Mouse (Mus musculus) heart, embryonic 14.5 days (tissue): ENCODE measurements around the gene Mdga1. TPM values are rescaled to one million over a fixed set of nuclear protein-coding genes. Genes with fewer than 3 reads are reported as not detected.

ENCODE experiments used
- ATAC-seq: fragments of 200-750 bp; cut with Nextera tagmentation; 2 replicates; pipeline ENCODE4 v1.8.0; 2017; ENCODE audit warnings: low read depth, moderate TSS enrichment; ENCODE audit not compliant: insufficient number of reproducible peaks, insufficient read depth, low FRiP score
- H3K27ac ChIP-seq, 2 experiments: fragments of 200-500 bp in 1 of 2; fragments of 300-500 bp in 1 of 2; sonication (generic) in 1 of 2; replicated peaks in 1 of 2; 2 replicates each; pipeline ENCODE4 v1.5.1; 2012 to 2014; ENCODE audit warnings: low read depth in 2 of 2, low read length in 2 of 2, control low read depth in 1 of 2, mild to moderate bottlenecking in 1 of 2, mixed read lengths in 1 of 2; ENCODE audit not compliant: control insufficient read depth in 1 of 2, insufficient read depth in 1 of 2
- H3K27me3 ChIP-seq: fragments of 300-500 bp; sonication (generic); 2 replicates; pipeline ENCODE4 v1.6.1; 2014; ENCODE audit warnings: mild to moderate bottlenecking, low read length, control low read depth; ENCODE audit not compliant: control insufficient read depth, insufficient read depth
- H3K36me3 ChIP-seq: fragments of 300-500 bp; sonication (generic); 2 replicates; pipeline ENCODE4 v1.6.1; 2014; ENCODE audit warnings: mild to moderate bottlenecking, control low read depth, low read length, mixed read lengths; ENCODE audit not compliant: control insufficient read depth, insufficient read depth
- H3K4me1 ChIP-seq, 2 experiments: fragments of 200-500 bp in 1 of 2; fragments of 300-500 bp in 1 of 2; sonication (generic) in 1 of 2; 2 replicates each; pipeline ENCODE4 v1.6.1; 2012 to 2014; ENCODE audit warnings: low read length in 2 of 2, control low read depth in 1 of 2, mixed read lengths in 1 of 2; ENCODE audit not compliant: control insufficient read depth in 2 of 2, insufficient read depth in 2 of 2
- H3K4me2 ChIP-seq: fragments of 300-500 bp; sonication (generic); 2 replicates; pipeline ENCODE4 v1.6.1; 2014; ENCODE audit warnings: mild to moderate bottlenecking, low read length
- H3K4me3 ChIP-seq, 2 experiments: fragments of 200-500 bp in 1 of 2; fragments of 300-500 bp in 1 of 2; sonication (generic) in 1 of 2; 2 replicates each; pipeline ENCODE4 v1.5.1; 2012 to 2014; ENCODE audit warnings: low read length in 2 of 2, mild to moderate bottlenecking in 2 of 2, control low read depth in 1 of 2, low read depth in 1 of 2, moderate library complexity in 1 of 2; ENCODE audit not compliant: control insufficient read depth in 1 of 2, insufficient read depth in 1 of 2
- H3K9ac ChIP-seq: fragments of 300-500 bp; sonication (generic); 2 replicates; pipeline ENCODE4 v1.6.1; 2014; ENCODE audit warnings: mild to moderate bottlenecking, low read length
- H3K9me3 ChIP-seq: fragments of 300-500 bp; sonication (generic); 2 replicates; pipeline ENCODE4 v1.6.1; 2016; ENCODE audit warnings: low read length, control low read depth; ENCODE audit not compliant: control insufficient read depth
- WGBS: fragments of 180-500 bp; shearing (Covaris S2); extraction: QIAGEN DNeasy Blood & Tissue Kit; methylation state at CpG from one replicate; pipeline ENCODE4 v1.1.7; 2014; 5-methylcytosine and 5-hydroxymethylcytosine counted together
- polyA plus RNA-seq: library from polyadenylated mRNA; unstranded; fragments of >200 nt; fragmentation: Nextera tagmentation; extraction: Ambion mirVana; gene quantifications from 2 replicates; pipeline ENCODE4 v1.2.1, GENCODE M21; 2014

Mdga1 gene
- polyA plus RNA-seq, 1 experiment from 2014 or later = 6.3 TPM

- no peak overlapping the region for H3K9ac ChIP-seq
- 64% methylated on average over 3 of the region's 3 CpGs for WGBS
- H3K4me3 ChIP-seq = no peak overlapping the region
Observed at GRCm38 (mm10) chr17:29803545-29803944, 166.3 kb downstream of the Mdga1 start.

GRCm38 (mm10) chr17:29801358-29801757 is 168.5 kb downstream of the Mdga1 start:
- Histone ChIP-seq H3K27ac (no peak overlapping the region), H3K4me3 (no peak overlapping the region), H3K4me2 (no peak overlapping the region), H3K36me3 (no peaks in the 10 kb centered on the region), H3K4me1 (peaks cover under 1 to 5% of the 10 kb centered on the region in 2 experiments), H3K9me3 (peaks cover 2% of the 10 kb centered on the region; the same call in 1 of the 2 replicates), H3K27me3 (no peaks in the 10 kb centered on the region), H3K9ac (no peak overlapping the region)
- no peak for ATAC-seq
- WGBS = 26% methylated on average over 4 of the region's 4 CpGs

More at GRCm38 (mm10) chr17:29803545-29803944, 166.3 kb downstream of the Mdga1 start:
- no peaks in the 10 kb centered on the region for H3K27me3 ChIP-seq
- H3K9me3 ChIP-seq = peaks cover 2% of the 10 kb centered on the region; the same call in 1 of the 2 replicates
- ATAC-seq = no peak
- peaks cover 0 to 5% of the 10 kb centered on the region in 2 experiments; a peak in 3 of 4 replicates for H3K4me1 ChIP-seq
- H3K4me2 ChIP-seq = no peak overlapping the region
- H3K36me3 ChIP-seq = no peaks in the 10 kb centered on the region
- H3K27ac ChIP-seq = no peak overlapping the region

- Histone ChIP-seq H3K9me3 (no peaks in the 10 kb centered on the region), H3K27ac (no peak overlapping the region), H3K27me3 (0 out of 2 replicates have a peak, but pooled peaks cover 3% of the 10 kb centered on the region), H3K4me2 (no peak overlapping the region), H3K36me3 (no peaks in the 10 kb centered on the region), H3K4me3 (no peak overlapping the region), H3K9ac (no peak overlapping the region), H3K4me1 (peaks cover 4 to 17% of the 10 kb centered on the region in 2 experiments)
- no peak for ATAC-seq
- 54% methylated on average over 6 of the region's 6 CpGs for WGBS
Observed at GRCm38 (mm10) chr17:29800096-29800455, 169.8 kb downstream of the Mdga1 start.

- Histone ChIP-seq H3K4me1 (peaks cover 7 to 19% of the 10 kb centered on the region in 2 experiments), H3K9me3 (no peaks in the 10 kb centered on the region), H3K36me3 (no peaks in the 10 kb centered on the region), H3K4me2 (no peak overlapping the region), H3K9ac (no peak overlapping the region), H3K27ac (no peak overlapping the region), H3K4me3 (no peak overlapping the region), H3K27me3 (peaks cover 5% of the 10 kb centered on the region; the same call in 1 of the 2 replicates)
- ATAC-seq = no peak
- WGBS = 47% methylated on average over 21 of the region's 21 CpGs
Observed at GRCm38 (mm10) chr17:29799398-29800095, 170.3 kb downstream of the Mdga1 start.

GRCm38 (mm10) chr17:29798151-29798550 is 171.7 kb downstream of the Mdga1 start:
- H3K27ac ChIP-seq = no peak overlapping the region
- H3K9me3 ChIP-seq = no peaks in the 10 kb centered on the region
- no peak overlapping the region for H3K4me2 ChIP-seq
- H3K4me1 ChIP-seq = peaks cover 7 to 19% of the 10 kb centered on the region in 2 experiments
- H3K36me3 ChIP-seq = no peaks in the 10 kb centered on the region
- 48% methylated on average over 10 of the region's 10 CpGs for WGBS
- no peak for ATAC-seq
- peaks cover 8% of the 10 kb centered on the region; the same call in 1 of the 2 replicates for H3K27me3 ChIP-seq
- no peak overlapping the region for H3K4me3 ChIP-seq
- no peak overlapping the region for H3K9ac ChIP-seq

- ATAC-seq = no peak
- H3K4me2 ChIP-seq = no peak overlapping the region
- H3K27me3 ChIP-seq = peaks cover 8% of the 10 kb centered on the region; the same call in 1 of the 2 replicates
- no peak overlapping the region for H3K27ac ChIP-seq
- H3K9ac ChIP-seq = no peak overlapping the region
- H3K4me3 ChIP-seq = no peak overlapping the region
- no peaks in the 10 kb centered on the region for H3K9me3 ChIP-seq
- 25% methylated on average over 9 of the region's 9 CpGs for WGBS
- H3K4me1 ChIP-seq = peaks cover 7 to 19% of the 10 kb centered on the region in 2 experiments
- H3K36me3 ChIP-seq = no peaks in the 10 kb centered on the region
Observed at GRCm38 (mm10) chr17:29796787-29797186, 173.1 kb downstream of the Mdga1 start.

GRCm38 (mm10) chr17:29796086-29796485 is 173.8 kb downstream of the Mdga1 start:
- Histone ChIP-seq H3K4me3 (no peak overlapping the region), H3K36me3 (no peaks in the 10 kb centered on the region), H3K4me2 (no peak overlapping the region), H3K9me3 (no peaks in the 10 kb centered on the region), H3K4me1 (peaks cover 7 to 19% of the 10 kb centered on the region in 2 experiments), H3K9ac (no peak overlapping the region), H3K27me3 (peaks cover 8% of the 10 kb centered on the region; the same call in 1 of the 2 replicates), H3K27ac (no peak overlapping the region)
- no peak for ATAC-seq
- 11% methylated on average over 7 of the region's 7 CpGs for WGBS
